In genomic region chr10:100003797-100004196, GRCm38 (mm10) we compare ENCODE assay signal across 34 mouse cellular contexts.
"Had no signal": no experiment of that assay in that cellular context is flagged by ENCODE, and none has a peak within 500 bp of the region (broad histone marks: within the 10 kb centered on the region; RNA-seq: fewer than 3 reads in every experiment).

No protein-coding gene starts in this region.

- H3K36me3 ChIP-seq: heart, embryonic 10.5 days; heart, embryonic 12.5 days; heart, embryonic 13.5 days; heart, embryonic 15.5 days; hindbrain, embryonic 10.5 days; hindbrain, embryonic 12.5 days; hindbrain, embryonic 13.5 days; hindbrain, embryonic 15.5 days; intestine, embryonic 15.5 days; kidney, embryonic 15.5 days had no signal

- DNase-seq: heart, postnatal 10 days; heart, postnatal 14 days; heart, postnatal 36 days; heart, postnatal 4 days; kidney, adult 11 months; kidney, adult 18-20 months; kidney, adult 8-10 months; kidney, adult 9 months; kidney, postnatal 10 days; kidney, postnatal 14 days; kidney, postnatal 25 days; kidney, postnatal 36 days; kidney, postnatal 4 days; layer of hippocampus, adult 9-11 months; layer of hippocampus, postnatal 36 days had no signal

- ATAC-seq: hindbrain, embryonic 16.5 days; hindbrain, postnatal 0 days; inflammation-experienced regulatory T-cells, adult 6 months; intestine, embryonic 15.5 days; intestine, embryonic 16.5 days; intestine, postnatal 0 days had no signal

- H3K4me3 ChIP-seq: heart, embryonic 10.5 days; heart, embryonic 12.5 days; heart, embryonic 13.5 days; heart, embryonic 15.5 days; hindbrain, embryonic 10.5 days; hindbrain, embryonic 12.5 days; hindbrain, embryonic 13.5 days; hindbrain, embryonic 15.5 days; intestine, embryonic 15.5 days; kidney, embryonic 15.5 days; layer of hippocampus, adult 2 months; left cerebral cortex, adult 2 months had no signal

- H3K9ac ChIP-seq: heart, embryonic 12.5 days; heart, embryonic 13.5 days; heart, embryonic 15.5 days; hindbrain, embryonic 12.5 days; hindbrain, embryonic 13.5 days; hindbrain, embryonic 14.5 days; hindbrain, embryonic 15.5 days; intestine, embryonic 15.5 days; kidney, embryonic 15.5 days had no signal

- H3K9me3 ChIP-seq: heart, embryonic 10.5 days; heart, embryonic 12.5 days; heart, embryonic 13.5 days; heart, embryonic 15.5 days; hindbrain, embryonic 10.5 days; hindbrain, embryonic 12.5 days; hindbrain, embryonic 13.5 days; hindbrain, embryonic 15.5 days; intestine, embryonic 15.5 days; kidney, embryonic 15.5 days had no signal

- H3K4me2 ChIP-seq: heart, embryonic 12.5 days; heart, embryonic 13.5 days; heart, embryonic 15.5 days; hindbrain, embryonic 12.5 days; hindbrain, embryonic 13.5 days; hindbrain, embryonic 14.5 days; hindbrain, embryonic 15.5 days; intestine, embryonic 15.5 days; kidney, embryonic 15.5 days had no signal

- H3K27me3 ChIP-seq: heart, embryonic 12.5 days; heart, embryonic 13.5 days; heart, embryonic 15.5 days; hindbrain, embryonic 12.5 days; hindbrain, embryonic 13.5 days; hindbrain, embryonic 15.5 days; intestine, embryonic 15.5 days; kidney, embryonic 15.5 days had no signal

- H3K4me1 ChIP-seq: heart, embryonic 10.5 days; heart, embryonic 12.5 days; heart, embryonic 13.5 days; heart, embryonic 15.5 days; hindbrain, embryonic 10.5 days; hindbrain, embryonic 12.5 days; hindbrain, embryonic 13.5 days; hindbrain, embryonic 15.5 days; intestine, embryonic 15.5 days; kidney, embryonic 15.5 days had no signal

- H3K27ac ChIP-seq: heart, embryonic 10.5 days; heart, embryonic 13.5 days; heart, embryonic 15.5 days; hindbrain, embryonic 10.5 days; hindbrain, embryonic 12.5 days; hindbrain, embryonic 13.5 days; hindbrain, embryonic 14.5 days; hindbrain, embryonic 15.5 days; hindbrain, postnatal 0 days; intestine, embryonic 15.5 days; kidney, embryonic 15.5 days; kidney, postnatal 0 days; layer of hippocampus, adult 2 months; left cerebral cortex, adult 2 months had no signal
